Mouse (Mus musculus) stomach, postnatal 0 days (tissue): ENCODE measurements around the gene Uchl4. TPM values are rescaled to one million over a fixed set of nuclear protein-coding genes. Genes with fewer than 3 reads are reported as not detected.

Experiments used
- ATAC-seq: fragments of 200-750 bp; cut with Nextera tagmentation; 2 replicates; pipeline ENCODE4 v1.8.0; 2017; ENCODE audit not compliant: low FRiP score, low TSS enrichment
- DNase-seq: peaks from one replicate; pipeline ENCODE4 v3.0.0-alpha.2; 2016; ENCODE audit warnings: low spot score
- H3K27ac ChIP-seq: fragments of 300-500 bp; sonication (generic); replicated peaks from 2 replicates; pipeline ENCODE4 v1.5.1; 2014; ENCODE audit warnings: mild to moderate bottlenecking, control low read depth
- H3K27me3 ChIP-seq: fragments of 300-500 bp; sonication (generic); 2 replicates; pipeline ENCODE4 v1.6.1; 2014; ENCODE audit warnings: low read length; ENCODE audit not compliant: control insufficient read depth, insufficient read depth
- H3K36me3 ChIP-seq: fragments of 300-500 bp; sonication (generic); 2 replicates; pipeline ENCODE4 v1.6.1; 2014; ENCODE audit warnings: low read length, mixed read lengths; ENCODE audit not compliant: control insufficient read depth, insufficient read depth
- H3K4me1 ChIP-seq: fragments of 300-500 bp; sonication (generic); replicated peaks from 2 replicates; pipeline ENCODE4 v1.6.1; 2014; ENCODE audit warnings: antibody characterized with exemption; ENCODE audit not compliant: control insufficient read depth, insufficient read depth
- H3K4me2 ChIP-seq: fragments of 300-500 bp; sonication (generic); replicated peaks from 2 replicates; pipeline ENCODE4 v1.6.1; 2014; ENCODE audit warnings: low read depth, mild to moderate bottlenecking, control low read depth, moderate library complexity
- H3K4me3 ChIP-seq: fragments of 300-500 bp; sonication (generic); 2 replicates; pipeline ENCODE4 v1.5.1; 2014; ENCODE audit warnings: low read depth, low read length, control low read depth
- H3K9ac ChIP-seq: fragments of 300-500 bp; sonication (generic); 2 replicates; pipeline ENCODE4 v1.6.1; 2014; ENCODE audit warnings: mild to moderate bottlenecking, low read length, control low read depth, mixed read lengths
- H3K9me3 ChIP-seq: fragments of 300-500 bp; sonication (generic); 2 replicates; pipeline ENCODE4 v1.6.1; 2016; ENCODE audit warnings: low read length; ENCODE audit not compliant: control insufficient read depth
- CTCF ChIP-seq: IDR thresholded peaks from 2 replicates; pipeline ENCODE4 v1.5.1; 2016; ENCODE audit warnings: antibody characterized with exemption, low read depth, mild to moderate bottlenecking, moderate library complexity
- EP300 ChIP-seq: optimal IDR thresholded peaks from 2 replicates; pipeline ENCODE3; 2016; ENCODE audit warnings: antibody characterized with exemption
- WGBS: fragments of 180-500 bp; shearing (Covaris S2); extraction: QIAGEN DNeasy Blood & Tissue Kit; methylation state at CpG from one replicate; pipeline ENCODE4 v1.1.7; 2014; 5-methylcytosine and 5-hydroxymethylcytosine counted together
- microRNA-seq: library from miRNA; unstranded; fragments of <30 nt; microRNA quantifications from one replicate; pipeline ENCODE4, GENCODE M21; 2016
- polyA plus RNA-seq: library from polyadenylated mRNA; unstranded; fragments of >200 nt; fragmentation: Nextera tagmentation; extraction: Ambion mirVana; gene quantifications from 2 replicates; pipeline ENCODE4 v1.2.1, GENCODE M21; 2015

The Uchl4 gene
- polyA plus RNA-seq, 1 experiment from 2014 or later: 2.2 TPM

DNA sequence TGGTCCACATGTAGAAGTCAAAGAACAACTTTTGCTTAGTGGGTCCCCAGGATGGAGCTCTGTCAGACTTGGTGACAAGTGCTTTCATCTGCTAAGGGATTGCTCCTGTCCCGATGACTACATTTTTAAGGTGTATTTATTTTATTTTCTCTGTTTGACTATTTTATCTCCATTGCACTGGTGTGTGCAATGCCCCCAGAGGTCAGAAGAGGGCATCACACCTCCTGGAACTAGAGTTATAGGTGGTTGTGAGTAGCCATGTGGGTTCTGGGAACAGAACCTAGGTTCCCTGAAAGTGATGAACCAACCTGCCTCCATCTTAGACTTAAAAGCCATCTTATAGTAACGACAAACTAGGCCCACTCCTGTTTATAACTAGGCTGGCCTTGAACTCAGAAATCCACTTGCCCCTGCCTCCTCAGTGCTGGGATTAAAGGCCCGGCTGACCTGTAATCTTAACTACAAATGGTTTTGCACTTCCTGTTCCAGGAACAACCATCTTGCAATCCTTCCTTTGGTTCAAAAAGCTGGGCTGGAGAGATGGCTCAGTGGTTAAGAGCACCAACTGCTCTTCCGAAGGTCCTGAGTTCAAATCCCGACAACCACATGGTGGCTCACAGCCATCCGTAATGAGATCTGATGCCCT, 43.8 kb downstream of the Uchl4 start:
- Histone ChIP-seq H3K4me1 (no peaks in the 10 kb centered on the region), H3K9me3 (no peaks in the 10 kb centered on the region), H3K27ac (no peak overlapping the region), H3K4me2 (no peak overlapping the region), H3K27me3 (no peaks in the 10 kb centered on the region), H3K36me3 (no peaks in the 10 kb centered on the region), H3K9ac (no peak overlapping the region), H3K4me3 (no peak overlapping the region)
- ATAC-seq: no peak
- 91% methylated on average over 6 of the region's 6 CpGs for WGBS
- TF ChIP-seq EP300 (no peak), CTCF (peak; percentile 23)
- DNase-seq: no peak

DNA sequence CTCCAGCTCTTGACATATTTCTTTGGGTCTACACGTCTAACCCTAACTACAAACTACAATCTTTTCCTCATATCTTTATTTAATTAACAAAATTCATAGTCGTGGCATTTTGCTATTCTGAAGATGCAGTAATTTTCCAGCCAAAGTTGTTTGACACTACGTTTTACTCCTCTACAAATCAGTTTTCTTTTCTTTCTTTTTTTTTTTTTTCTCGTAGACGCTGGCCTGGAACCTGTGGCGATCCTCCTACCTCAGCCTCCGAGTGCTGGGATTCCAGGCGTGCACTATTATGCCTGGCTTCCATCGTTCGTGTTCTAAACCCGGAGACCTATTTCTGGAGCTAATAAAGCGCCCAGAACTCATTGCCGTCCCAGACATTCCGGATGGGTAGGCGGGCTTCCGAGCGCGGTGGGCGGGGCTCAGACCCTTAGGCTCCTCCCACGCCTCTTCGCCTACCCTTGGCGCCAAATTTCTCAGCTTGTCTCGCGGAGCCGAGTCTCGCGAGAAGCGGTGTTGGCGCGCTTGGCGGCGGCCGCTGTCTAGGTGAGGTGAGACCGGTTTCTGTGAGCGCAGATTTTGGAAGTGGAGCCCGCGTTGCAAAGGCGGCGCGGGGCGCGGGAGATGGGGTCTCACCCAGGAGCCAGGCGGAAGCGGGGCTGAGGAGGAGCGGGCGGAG, 46.2 kb downstream of the Uchl4 start, which contains the start of gene Tipin:
TSS of gene Tipin (plus strand) at position 477 of the 676 bp plus-strand sequence.
- no peak for TF ChIP-seq CTCF
- TF ChIP-seq EP300: peak; percentile 99

DNA sequence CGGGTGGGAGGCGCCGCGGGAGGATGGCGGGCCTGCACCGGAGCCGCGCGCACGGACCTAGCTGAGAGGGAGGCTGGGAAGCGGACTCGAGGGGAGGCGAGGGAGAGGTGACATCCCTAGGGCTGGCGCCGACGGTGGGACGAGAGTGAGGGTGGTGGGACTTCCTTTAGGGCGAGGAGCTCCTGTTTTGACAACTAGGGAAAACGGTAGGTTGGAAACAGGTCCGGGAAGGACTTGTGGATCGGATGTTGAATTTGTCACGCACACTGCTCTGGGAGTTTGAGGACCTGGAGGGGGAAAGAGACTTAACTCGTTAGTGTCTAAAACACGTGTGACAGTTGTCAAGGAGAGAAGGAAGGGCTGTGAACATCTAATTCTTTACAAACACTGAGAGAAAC, 46.8 kb downstream of the Uchl4 start:
- TF ChIP-seq CTCF (no peak), EP300 (peak; percentile 24)
- Histone ChIP-seq H3K27me3 (no peaks in the 10 kb centered on the region), H3K4me3 (peak overlapping the region; percentile 71), H3K27ac (peak overlapping the region; percentile 81), H3K9ac (peak overlapping the region; percentile 82), H3K36me3 (no peaks in the 10 kb centered on the region), H3K4me1 (no peaks in the 10 kb centered on the region), H3K4me2 (peak overlapping the region; percentile 63), H3K9me3 (no peaks in the 10 kb centered on the region)
- peak; percentile 86 for ATAC-seq
- under 1% methylated on average over 24 of the region's 24 CpGs for WGBS
- no peak for DNase-seq

More for the DNA sequence above, 46.2 kb downstream of the Uchl4 start, which contains the start of gene Tipin:
- peak within 1 kb of the TSS; percentile 63 for H3K4me2 ChIP-seq
- H3K4me3 ChIP-seq: peak within 1 kb of the TSS; percentile 71
- H3K9me3 ChIP-seq: no peaks in the 10 kb centered on the region
- ATAC-seq (peak; percentile 96), DNase-seq (peak; percentile 96)
- WGBS: under 1% methylated on average over 46 of the region's 46 CpGs
- H3K36me3 ChIP-seq: no peaks in the 10 kb centered on the region
- peak within 1 kb of the TSS; percentile 81 for H3K27ac ChIP-seq
- H3K9ac ChIP-seq: peak within 1 kb of the TSS; percentile 82
- H3K27me3 ChIP-seq: no peaks in the 10 kb centered on the region
- no peaks in the 10 kb centered on the region for H3K4me1 ChIP-seq

DNA sequence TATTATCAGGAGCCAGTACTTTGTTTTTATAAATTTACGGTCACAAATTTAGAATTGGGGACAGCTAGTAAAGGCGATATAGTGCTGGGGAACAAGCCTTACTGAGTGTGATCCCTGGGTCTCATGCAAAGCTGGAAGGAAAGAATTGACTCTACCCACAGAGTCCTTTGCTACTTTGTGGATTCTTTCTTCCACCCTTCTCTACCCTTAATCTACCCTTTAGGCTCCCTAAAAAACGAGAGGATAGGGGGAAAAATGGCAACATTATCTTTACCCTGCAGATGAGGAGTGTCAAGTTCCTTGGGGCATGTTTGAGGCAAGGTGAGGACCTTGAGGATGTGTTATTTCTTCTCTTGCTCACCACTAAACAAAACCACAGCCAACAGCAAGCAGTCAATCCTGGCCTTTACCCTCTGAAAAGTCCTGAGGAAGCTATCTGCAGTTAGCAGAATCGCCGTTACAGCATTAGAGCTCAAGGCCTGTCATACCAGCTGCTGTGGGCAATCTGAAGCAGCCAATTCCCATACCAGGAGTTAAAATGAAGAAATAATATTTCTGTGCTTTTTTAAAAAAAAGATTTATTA, 47.5 kb downstream of the Uchl4 start:
- Histone ChIP-seq H3K27ac (no peak overlapping the region), H3K9ac (peak overlapping the region; percentile 82; the same call in 1 of the 2 replicates), H3K36me3 (no peaks in the 10 kb centered on the region), H3K4me1 (no peaks in the 10 kb centered on the region), H3K27me3 (no peaks in the 10 kb centered on the region), H3K9me3 (no peaks in the 10 kb centered on the region), H3K4me2 (peak overlapping the region; percentile 63), H3K4me3 (peak overlapping the region; percentile 71)
- DNase-seq (no peak), ATAC-seq (no peak)
- WGBS: 31% methylated on average over 5 of the region's 5 CpGs
- TF ChIP-seq EP300 (no peak), CTCF (no peak)

Small RNA genes within 50 kb of the gene (microRNA-seq; reads per million reads assigned to microRNA genes)
- not detected for gene Gm24106

Other genes starting within 250 kb of the Uchl4 start
- gene Smad6, start 213.1 kb upstream of the Uchl4 start, polyA plus RNA-seq: 6.0 and 7.3 TPM in 2 replicates
- gene Lctl, start 118.1 kb upstream of the Uchl4 start, polyA plus RNA-seq: 0.13 and 0.17 TPM in 2 replicates
- 3.2 and 4.1 TPM in 2 replicates for gene Zwilch, start 62.1 kb upstream of the Uchl4 start, polyA plus RNA-seq
- gene Rpl4, start 61.8 kb upstream of the Uchl4 start, polyA plus RNA-seq: 902 and 907 TPM in 2 replicates
- 31.8 and 34.4 TPM in 2 replicates for gene Snapc5, start 55.9 kb upstream of the Uchl4 start, polyA plus RNA-seq
- gene Map2k1, start 18.4 kb downstream of the Uchl4 start, polyA plus RNA-seq: 84.1 and 85.0 TPM in 2 replicates
- gene Tipin, start 46.4 kb downstream of the Uchl4 start, polyA plus RNA-seq: 81.1 and 85.7 TPM in 2 replicates
- 6.9 and 7.2 TPM in 2 replicates for gene Dis3l, start 106.1 kb downstream of the Uchl4 start, polyA plus RNA-seq
- gene Megf11, start 150.4 kb downstream of the Uchl4 start, polyA plus RNA-seq: 0.46 and 0.67 TPM in 2 replicates